Mouse (Mus musculus) cortical plate, adult 2 months (tissue): ENCODE measurements around the gene Grip1.

Experiments used
- CTCF ChIP-seq: fragments of 200-500 bp; IDR thresholded peaks from 2 replicates; pipeline ENCODE4 v1.5.1; 2011; ENCODE audit warnings: mild to moderate bottlenecking, control low read depth, low read length; ENCODE audit not compliant: insufficient read depth; ENCODE audit errors: extremely low read depth
- POLR2A ChIP-seq: fragments of 200-500 bp; IDR thresholded peaks from 2 replicates; pipeline ENCODE4 v1.6.1; 2011; ENCODE audit warnings: mild to moderate bottlenecking, low read length, control low read depth; ENCODE audit not compliant: insufficient read depth; ENCODE audit errors: extremely low read depth

DNA sequence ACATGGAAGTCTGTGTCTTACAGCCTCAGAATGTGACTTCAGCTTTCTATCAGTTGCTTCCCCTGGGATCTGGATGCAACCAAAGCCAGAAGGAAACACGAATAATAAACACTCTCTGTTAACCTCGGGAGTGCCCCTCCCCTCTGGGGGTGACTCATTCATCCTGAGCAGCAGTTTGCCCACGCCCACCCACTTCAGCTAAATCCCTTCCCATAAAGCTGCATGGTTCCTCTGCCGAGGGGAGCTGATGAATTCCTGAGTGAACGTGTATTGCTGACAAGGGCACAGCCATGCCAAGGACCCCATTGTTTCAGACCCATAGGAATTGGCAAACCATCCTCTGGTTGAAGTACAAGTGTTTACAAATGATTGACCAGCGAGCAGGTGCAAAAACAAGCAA, 45.3 kb upstream of the Grip1 start:
- TF ChIP-seq CTCF (no peak), POLR2A (no peak)
